Mouse (Mus musculus) limb, embryonic 15.5 days (tissue): Measurements from ENCODE around the gene Eddm3b. TPM values are rescaled to one million over a fixed set of nuclear protein-coding genes. Genes with fewer than 3 reads are reported as not detected.

Experiments
- ATAC-seq: fragments of 200-750 bp; cut with Nextera tagmentation; 2 replicates; pipeline ENCODE4 v1.8.0; 2017; ENCODE audit warnings: low read depth, moderate TSS enrichment; ENCODE audit not compliant: insufficient number of reproducible peaks, low FRiP score, low TSS enrichment
- H3K27ac ChIP-seq: fragments of 300-500 bp; sonication (generic); 2 replicates; pipeline ENCODE4 v1.5.1; 2015; ENCODE audit warnings: moderate library complexity, mild to moderate bottlenecking, inconsistent platforms
- H3K27me3 ChIP-seq: fragments of 300-500 bp; sonication (generic); 2 replicates; pipeline ENCODE4 v1.6.1; 2015; ENCODE audit warnings: inconsistent platforms
- H3K36me3 ChIP-seq: fragments of 300-500 bp; sonication (generic); 2 replicates; pipeline ENCODE4 v1.6.1; 2015; ENCODE audit warnings: inconsistent platforms
- H3K4me1 ChIP-seq: fragments of 300-500 bp; sonication (generic); 2 replicates; pipeline ENCODE4 v1.6.1; 2015; ENCODE audit warnings: inconsistent platforms
- H3K4me2 ChIP-seq: fragments of 300-500 bp; sonication (generic); 2 replicates; pipeline ENCODE4 v1.6.1; 2015; ENCODE audit warnings: mild to moderate bottlenecking, inconsistent platforms
- H3K4me3 ChIP-seq: fragments of 300-500 bp; sonication (generic); 2 replicates; pipeline ENCODE4 v1.5.1; 2015; ENCODE audit warnings: mild to moderate bottlenecking, inconsistent platforms
- H3K9ac ChIP-seq: fragments of 300-500 bp; sonication (generic); 2 replicates; pipeline ENCODE4 v1.6.1; 2015; ENCODE audit warnings: inconsistent platforms
- H3K9me3 ChIP-seq: fragments of 300-500 bp; sonication (generic); 2 replicates; pipeline ENCODE4 v1.6.1; 2016; ENCODE audit warnings: inconsistent platforms
- WGBS: fragments of 180-500 bp; shearing (Covaris S2); methylation state at CpG from one replicate; pipeline ENCODE4 v1.1.7; 2015; 5-methylcytosine and 5-hydroxymethylcytosine counted together
- polyA plus RNA-seq: library from polyadenylated mRNA; unstranded; fragments of >200 nt; fragmentation: Nextera tagmentation; extraction: Ambion mirVana; gene quantifications from 2 replicates; pipeline ENCODE4 v1.2.1, GENCODE M21; 2015

The Eddm3b gene
- not detected in 2 replicates for polyA plus RNA-seq

DNA sequence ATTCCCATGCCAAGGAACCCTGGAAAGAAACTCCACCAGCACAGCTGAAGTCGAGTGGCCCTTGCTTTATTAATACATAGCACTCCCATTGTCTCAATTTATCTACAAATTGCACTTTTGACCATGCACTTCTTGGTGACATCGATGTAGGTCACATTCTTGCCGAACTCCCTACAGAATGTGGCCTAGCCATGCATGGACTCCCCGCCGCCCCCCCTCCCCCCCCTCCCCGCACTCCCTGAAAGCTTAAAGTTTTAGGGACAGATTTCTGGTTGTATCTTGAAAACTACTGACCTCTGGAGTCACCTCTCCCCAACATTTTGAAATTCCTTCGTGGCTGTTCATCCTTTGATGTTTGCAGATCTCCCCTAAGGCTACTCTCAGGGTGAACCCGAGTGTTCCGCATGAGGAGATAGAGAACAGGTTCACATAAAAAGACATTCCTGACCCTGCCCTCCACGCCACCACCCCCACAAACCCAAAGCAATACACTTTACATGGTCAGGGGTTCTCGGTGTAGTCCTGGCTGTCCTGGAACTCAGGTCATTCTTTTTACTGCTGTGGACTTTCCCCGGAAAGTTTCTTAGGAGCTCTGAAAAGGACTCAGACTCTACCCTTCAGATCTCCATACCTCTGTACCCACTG, at the start of gene Eddm3b:
Gene Eddm3b (plus strand): TSS at position 511 of the 645 bp plus-strand sequence.
- Histone ChIP-seq H3K4me3 (no peak within 1 kb of the TSS), H3K4me2 (no peak within 1 kb of the TSS), H3K36me3 (no peaks in the 10 kb centered on the region), H3K9ac (no peak within 1 kb of the TSS), H3K4me1 (no peaks in the 10 kb centered on the region), H3K9me3 (no peaks in the 10 kb centered on the region), H3K27ac (no peak within 1 kb of the TSS), H3K27me3 (no peaks in the 10 kb centered on the region)
- ATAC-seq, result no peak
- whole genome bisulfite sequencing, result 44% methylated on average over 12 of the region's 12 CpGs

DNA sequence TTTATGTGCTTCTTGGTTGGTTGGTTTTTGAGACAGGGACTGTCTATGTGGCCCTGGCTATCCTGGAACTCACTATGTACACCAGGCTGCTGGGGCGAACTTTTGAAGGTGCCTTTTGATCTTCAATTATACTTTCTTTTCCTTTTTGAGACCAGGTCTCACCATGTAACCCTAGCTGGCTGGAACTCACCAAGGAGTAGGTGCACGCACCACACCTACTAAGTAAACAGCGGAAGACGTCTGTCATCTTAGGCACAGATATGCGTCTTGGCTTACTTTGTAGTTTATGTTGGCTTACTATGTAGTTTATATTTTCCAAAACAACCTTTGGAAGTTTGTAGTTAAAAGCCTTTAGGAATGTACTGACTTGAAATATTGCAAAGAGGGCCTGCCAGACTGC, 45.3 kb upstream of the Eddm3b start:
- Histone ChIP-seq H3K36me3 (no peaks in the 10 kb centered on the region), H3K9ac (no peak overlapping the region), H3K4me1 (0 out of 2 replicates have a peak, but pooled peaks cover 6% of the 10 kb centered on the region), H3K4me3 (no peak overlapping the region), H3K27me3 (no peaks in the 10 kb centered on the region), H3K4me2 (no peak overlapping the region), H3K9me3 (no peaks in the 10 kb centered on the region), H3K27ac (no peak overlapping the region)
- WGBS, result 81% methylated on average over 5 of the region's 5 CpGs
- ATAC-seq, result no peak

DNA sequence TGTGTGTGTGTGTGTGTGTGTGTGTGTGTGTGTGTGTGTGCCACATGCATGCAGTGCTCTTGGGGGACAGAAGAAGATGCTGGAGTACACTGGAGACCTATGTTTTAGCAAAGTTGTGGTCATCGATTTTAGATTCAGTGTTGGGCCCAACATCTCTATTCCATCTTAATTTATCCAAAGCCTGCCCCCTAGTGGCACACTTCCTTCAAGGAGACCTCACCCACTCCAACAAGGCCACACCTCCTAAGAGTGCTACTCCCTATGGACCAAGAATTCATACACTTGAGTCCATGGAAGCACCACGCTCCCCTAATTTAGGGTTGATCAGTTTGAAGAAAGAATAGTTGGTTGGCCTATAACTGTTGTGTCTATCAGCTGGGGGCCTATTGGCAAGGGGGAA, 44.6 kb upstream of the Eddm3b start:
- Histone ChIP-seq H3K9ac (no peak overlapping the region), H3K4me3 (no peak overlapping the region), H3K27ac (no peak overlapping the region), H3K27me3 (no peaks in the 10 kb centered on the region), H3K4me1 (0 out of 2 replicates have a peak, but pooled peaks cover 6% of the 10 kb centered on the region), H3K36me3 (no peaks in the 10 kb centered on the region), H3K4me2 (no peak overlapping the region), H3K9me3 (no peaks in the 10 kb centered on the region)
- 96% methylated on average over 2 of the region's 2 CpGs for WGBS
- ATAC-seq, result no peak

DNA sequence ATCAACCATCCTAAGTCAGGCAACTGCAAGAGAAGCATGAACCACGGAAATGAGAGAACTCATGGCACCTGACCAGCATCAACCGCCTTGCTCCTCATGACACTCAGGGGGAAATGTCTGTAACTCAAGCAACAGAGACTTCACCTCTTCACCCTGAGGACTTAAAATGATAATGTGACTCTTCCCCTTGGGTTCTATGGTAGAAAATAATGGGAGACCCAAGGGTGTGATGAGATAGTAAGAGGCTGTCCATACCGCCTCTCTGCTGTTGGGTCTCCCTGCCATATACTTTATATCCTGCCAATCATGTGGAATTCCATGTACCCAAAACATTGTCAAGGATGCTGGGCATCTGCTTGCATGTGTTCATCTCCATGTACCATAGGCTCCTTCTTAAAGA, 39.9 kb upstream of the Eddm3b start, which contains the start of gene Olfr750:
Gene Olfr750 (minus strand): TSS at position 101 of the 400 bp plus-strand sequence.
- no peak within 1 kb of the TSS for H3K27ac ChIP-seq
- H3K36me3 ChIP-seq, result no peaks in the 10 kb centered on the region
- ATAC-seq, result no peak
- no peaks in the 10 kb centered on the region for H3K4me1 ChIP-seq
- no peak within 1 kb of the TSS for H3K9ac ChIP-seq
- no peaks in the 10 kb centered on the region for H3K9me3 ChIP-seq
- H3K4me2 ChIP-seq, result no peak within 1 kb of the TSS
- no peaks in the 10 kb centered on the region for H3K27me3 ChIP-seq
- H3K4me3 ChIP-seq, result no peak within 1 kb of the TSS
- 82% methylated on average over 3 of the region's 3 CpGs for WGBS

DNA sequence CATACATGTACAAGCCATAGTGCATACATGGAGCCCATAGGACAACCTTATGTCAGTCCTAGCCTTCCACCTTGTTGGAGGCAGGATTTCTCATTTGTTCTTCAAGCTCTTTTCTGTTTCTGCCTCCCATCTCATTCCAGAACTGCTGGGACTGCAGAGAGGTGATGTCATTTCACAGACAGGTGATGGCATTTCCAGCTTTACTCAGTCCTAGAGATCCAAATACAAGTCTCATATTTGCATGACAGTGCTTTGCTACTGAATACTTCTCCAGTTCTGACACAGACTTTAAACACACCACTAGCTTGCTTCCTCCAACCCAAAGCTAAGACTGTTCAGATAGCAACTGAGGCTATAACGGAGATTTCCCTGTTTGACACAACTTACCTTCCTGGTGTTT, 35.0 kb upstream of the Eddm3b start:
- Histone ChIP-seq H3K4me2 (no peak overlapping the region), H3K9ac (no peak overlapping the region), H3K27me3 (peaks cover 26% of the 10 kb centered on the region), H3K27ac (no peak overlapping the region), H3K36me3 (no peaks in the 10 kb centered on the region), H3K9me3 (no peaks in the 10 kb centered on the region), H3K4me3 (no peak overlapping the region), H3K4me1 (peaks cover 8% of the 10 kb centered on the region; the same call in 1 of the 2 replicates)
- 80% methylated on average over 1 of the region's 1 CpGs for WGBS
- no peak for ATAC-seq

DNA sequence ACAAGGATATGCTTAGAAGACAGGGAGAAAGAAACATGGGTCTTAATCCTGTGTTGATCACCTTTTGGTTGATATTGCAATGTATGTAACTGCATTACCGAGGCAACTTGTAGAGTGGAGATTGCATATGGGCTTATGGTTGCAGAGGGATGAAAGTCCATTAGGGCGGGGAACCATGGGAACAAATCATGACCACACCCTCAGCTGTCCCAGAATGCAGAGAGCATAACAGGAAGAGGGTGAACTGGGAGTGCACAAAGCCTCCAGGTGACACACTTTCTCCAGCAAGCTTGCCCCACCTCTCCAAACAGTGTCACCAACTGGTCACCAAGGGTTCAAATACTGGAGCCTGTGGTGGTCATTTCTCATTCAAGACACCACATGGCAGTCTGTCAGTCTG, 33.2 kb upstream of the Eddm3b start:
- H3K4me3 ChIP-seq, result no peak overlapping the region
- no peaks in the 10 kb centered on the region for H3K9me3 ChIP-seq
- ATAC-seq, result no peak
- peaks cover 8% of the 10 kb centered on the region; the same call in 1 of the 2 replicates for H3K4me1 ChIP-seq
- H3K36me3 ChIP-seq, result no peaks in the 10 kb centered on the region
- H3K27me3 ChIP-seq, result peaks cover 30% of the 10 kb centered on the region
- H3K4me2 ChIP-seq, result no peak overlapping the region
- no peak overlapping the region for H3K27ac ChIP-seq
- 85% methylated on average over 2 of the region's 2 CpGs for whole genome bisulfite sequencing
- H3K9ac ChIP-seq, result no peak overlapping the region

DNA sequence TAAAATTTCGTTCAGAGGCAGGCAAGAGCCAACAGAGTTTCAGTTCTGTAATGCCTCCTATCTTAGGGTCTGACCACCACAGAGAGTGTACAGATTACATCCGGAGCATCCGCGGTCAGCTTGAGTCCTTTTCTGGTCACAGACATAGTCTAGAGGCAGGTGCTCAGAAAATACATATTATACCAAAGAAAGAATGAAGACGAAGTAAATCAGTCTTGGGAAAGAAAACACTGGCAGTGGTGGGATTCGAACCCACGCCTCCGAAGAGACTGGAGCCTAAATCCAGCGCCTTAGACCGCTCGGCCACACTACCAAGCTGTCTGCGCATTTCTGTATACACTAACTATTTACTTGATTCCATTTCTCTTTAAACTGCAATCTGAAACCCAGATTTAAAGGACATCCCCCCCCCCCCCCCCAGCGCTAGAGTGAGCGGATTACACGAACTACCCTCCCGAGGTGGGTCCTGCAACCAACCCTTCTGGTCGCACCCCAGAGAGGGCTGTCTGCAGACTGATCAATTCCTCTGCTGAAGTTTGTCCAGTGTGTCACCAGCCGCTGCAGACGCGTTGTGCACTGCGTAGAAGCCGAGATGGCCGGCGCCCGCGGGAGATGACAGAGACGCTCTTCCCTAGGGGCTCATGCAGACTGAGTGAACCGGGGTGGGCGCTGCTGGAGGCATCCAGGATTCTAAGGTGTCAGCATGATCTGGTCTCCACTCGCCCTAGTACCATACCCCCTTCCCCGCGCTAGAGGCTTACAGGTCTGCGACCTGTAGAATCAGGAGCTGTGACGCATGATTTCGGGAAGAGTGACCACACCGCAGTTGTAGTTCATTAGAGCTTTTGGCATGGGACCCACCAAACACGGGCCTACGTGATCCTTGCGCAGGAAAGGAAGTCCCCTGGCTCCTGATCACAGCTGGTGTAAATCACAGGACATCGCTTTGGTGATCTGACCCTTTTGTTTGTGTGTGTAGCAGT, 31.3 kb upstream of the Eddm3b start:
- H3K36me3 ChIP-seq, result no peaks in the 10 kb centered on the region
- ATAC-seq, result peak; percentile 53
- peak overlapping the region; percentile 39; the same call in 1 of the 2 replicates for H3K9ac ChIP-seq
- H3K4me2 ChIP-seq, result peak overlapping the region; percentile 81
- H3K9me3 ChIP-seq, result no peaks in the 10 kb centered on the region
- no peak overlapping the region for H3K27ac ChIP-seq
- H3K4me1 ChIP-seq, result peaks cover 8% of the 10 kb centered on the region; the same call in 1 of the 2 replicates
- H3K4me3 ChIP-seq, result peak overlapping the region; percentile 48
- WGBS, result 2% methylated on average over 40 of the region's 40 CpGs
- peaks cover 30% of the 10 kb centered on the region for H3K27me3 ChIP-seq

DNA sequence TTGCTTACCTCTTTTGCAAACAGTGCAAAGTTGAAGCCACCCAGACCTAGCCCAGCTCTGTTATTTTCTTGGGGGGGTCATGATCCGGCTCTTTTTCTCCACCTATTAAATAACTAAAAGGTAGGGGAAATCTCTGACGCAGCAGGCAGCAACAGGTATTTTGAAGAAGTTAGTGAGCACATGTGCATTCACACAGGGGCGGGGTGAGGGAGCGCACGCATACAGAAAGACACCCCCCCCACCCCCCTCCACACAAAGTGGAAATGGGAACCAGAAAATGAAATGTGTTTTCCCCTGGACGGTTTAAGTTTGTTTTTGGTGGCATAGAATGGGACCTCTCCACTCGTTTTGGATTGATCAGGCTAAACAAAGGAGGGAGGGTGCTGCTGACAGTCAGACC, 30.4 kb upstream of the Eddm3b start:
- Histone ChIP-seq H3K4me1 (peaks cover 11% of the 10 kb centered on the region; the same call in 1 of the 2 replicates), H3K4me2 (peak overlapping the region; percentile 81), H3K9ac (no peak overlapping the region), H3K27ac (no peak overlapping the region), H3K27me3 (peaks cover 30% of the 10 kb centered on the region), H3K4me3 (peak overlapping the region; percentile 48), H3K9me3 (no peaks in the 10 kb centered on the region), H3K36me3 (no peaks in the 10 kb centered on the region)
- WGBS, result 9% methylated on average over 7 of the region's 7 CpGs
- no peak for ATAC-seq

DNA sequence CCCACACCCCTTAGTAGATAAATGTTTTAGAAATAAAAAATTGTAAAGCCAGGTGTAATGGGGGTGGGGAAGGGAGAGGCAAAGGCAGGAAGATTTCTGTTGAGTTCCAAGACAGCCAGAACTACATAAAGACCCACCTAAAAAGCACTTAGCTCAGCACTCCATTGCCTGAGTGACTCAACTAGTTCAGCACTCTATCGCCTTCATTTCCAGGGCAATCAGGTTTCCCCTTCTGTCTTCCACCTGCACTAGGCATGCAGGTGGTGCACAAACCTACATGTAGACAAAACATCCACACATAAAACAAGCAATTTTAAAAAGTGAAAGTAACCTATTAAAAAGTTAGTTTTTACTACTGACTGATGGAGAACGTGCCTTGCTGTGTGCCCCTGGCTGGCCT, 29.1 kb upstream of the Eddm3b start:
- WGBS, result 70% methylated on average over 2 of the region's 2 CpGs
- no peaks in the 10 kb centered on the region for H3K36me3 ChIP-seq
- no peak overlapping the region for H3K4me3 ChIP-seq
- H3K4me1 ChIP-seq, result peaks cover 11% of the 10 kb centered on the region; the same call in 1 of the 2 replicates
- no peaks in the 10 kb centered on the region for H3K9me3 ChIP-seq
- H3K4me2 ChIP-seq, result no peak overlapping the region
- no peak overlapping the region for H3K27ac ChIP-seq
- H3K27me3 ChIP-seq, result peaks cover 24% of the 10 kb centered on the region
- H3K9ac ChIP-seq, result no peak overlapping the region
- ATAC-seq, result no peak

DNA sequence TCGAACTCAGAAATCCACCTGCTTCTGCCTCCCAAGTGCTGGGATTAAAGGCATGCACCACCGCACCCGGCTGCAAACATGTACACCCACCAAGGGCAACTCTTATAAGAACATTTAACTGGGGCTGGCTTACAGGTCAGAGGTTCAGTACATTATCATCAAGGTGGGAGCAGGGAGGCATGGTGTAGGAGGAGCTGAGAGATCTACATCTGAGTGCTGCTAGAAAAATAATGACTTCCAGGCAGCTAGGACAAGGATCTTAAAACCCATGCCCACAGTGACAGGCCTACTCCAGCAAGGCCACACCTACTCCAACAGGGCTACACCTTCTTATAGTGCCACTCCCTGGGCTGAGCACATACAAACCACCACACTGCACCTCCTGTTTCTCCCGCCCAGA, 28.3 kb upstream of the Eddm3b start:
- Histone ChIP-seq H3K9ac (no peak overlapping the region), H3K27ac (no peak overlapping the region), H3K9me3 (no peaks in the 10 kb centered on the region), H3K4me1 (peaks cover 11% of the 10 kb centered on the region; the same call in 1 of the 2 replicates), H3K36me3 (no peaks in the 10 kb centered on the region), H3K4me2 (no peak overlapping the region), H3K4me3 (no peak overlapping the region), H3K27me3 (peaks cover 22% of the 10 kb centered on the region)
- no peak for ATAC-seq
- 67% methylated on average over 4 of the region's 4 CpGs for WGBS

DNA sequence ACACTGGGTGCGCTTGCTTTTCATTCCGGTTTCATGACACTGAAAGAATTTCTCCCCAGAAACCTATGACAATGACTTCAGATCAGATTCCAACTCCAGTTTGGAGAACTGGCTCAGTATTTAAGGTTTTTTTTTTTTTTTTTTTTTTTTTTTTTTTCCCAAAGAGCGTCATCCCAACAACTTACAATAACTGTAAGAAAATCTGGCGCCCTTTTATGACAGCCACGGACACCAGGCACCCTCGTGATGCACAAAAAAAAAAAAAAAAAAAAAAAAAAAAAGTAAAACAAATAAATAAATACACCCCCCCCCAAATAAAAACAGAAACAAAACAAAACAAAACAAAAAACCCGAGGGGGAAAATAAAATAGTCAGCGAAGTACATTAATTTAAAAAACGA, 26.5 kb upstream of the Eddm3b start:
- no peak for ATAC-seq
- no peak overlapping the region for H3K27ac ChIP-seq
- peak overlapping the region; percentile 78 for H3K4me3 ChIP-seq
- 15% methylated on average over 9 of the region's 9 CpGs for WGBS
- no peaks in the 10 kb centered on the region for H3K9me3 ChIP-seq
- peaks cover 9% of the 10 kb centered on the region; the same call in 1 of the 2 replicates for H3K27me3 ChIP-seq
- H3K4me1 ChIP-seq, result peaks cover 16% of the 10 kb centered on the region; the same call in 1 of the 2 replicates
- H3K9ac ChIP-seq, result no peak overlapping the region
- no peaks in the 10 kb centered on the region for H3K36me3 ChIP-seq
- peak overlapping the region; percentile 64 for H3K4me2 ChIP-seq
